16 mouse cellular contexts compared by ENCODE assay signal in genomic region chr9:48126815-48127214, GRCm38 (mm10).
"Had no signal": no experiment of that assay in that cellular context is flagged by ENCODE, and none has a peak within 500 bp of the region (broad histone marks: within the 10 kb centered on the region; RNA-seq: fewer than 3 reads in every experiment).

No protein-coding gene starts in this region.

- DNase-seq: kidney, adult 11 months; kidney, postnatal 14 days; layer of hippocampus, adult 9-11 months; layer of hippocampus, postnatal 36 days; lung, adult 2 months; lung, postnatal 10 days; lung, postnatal 4 days; right cerebral cortex, adult 18-20 months; right cerebral cortex, postnatal 25 days; thymus, adult 18-20 months; thymus, postnatal 14 days had no signal

- H3K9ac ChIP-seq: limb, embryonic 13.5 days; liver, embryonic 14.5 days; neural tube, embryonic 15.5 days had no signal

- H3K4me3 ChIP-seq: limb, embryonic 13.5 days; midbrain, embryonic 10.5 days; myocyte; neural tube, embryonic 15.5 days had no signal

- H3K4me1 ChIP-seq: limb, embryonic 13.5 days; midbrain, embryonic 10.5 days had no signal

- H3K36me3 ChIP-seq: limb, embryonic 13.5 days; midbrain, embryonic 10.5 days; neural tube, embryonic 15.5 days had no signal

- H3K4me2 ChIP-seq: limb, embryonic 13.5 days; neural tube, embryonic 15.5 days had no signal

- H3K27ac ChIP-seq: limb, embryonic 13.5 days; liver, embryonic 14.5 days; midbrain, embryonic 10.5 days; neural tube, embryonic 15.5 days had no signal

- H3K9me3 ChIP-seq: limb, embryonic 13.5 days; midbrain, embryonic 10.5 days; neural tube, embryonic 15.5 days had no signal

- H3K27me3 ChIP-seq: neural tube, embryonic 15.5 days had no signal
